Mouse (Mus musculus) retina, postnatal 7 days (tissue): ENCODE results near the gene Slc25a29.

Source experiments
- DNase-seq: peaks from one replicate; pipeline ENCODE4 v3.0.0-alpha.2; 2012; ENCODE audit warnings: low read depth, low spot score

The Slc25a29 gene

DNA sequence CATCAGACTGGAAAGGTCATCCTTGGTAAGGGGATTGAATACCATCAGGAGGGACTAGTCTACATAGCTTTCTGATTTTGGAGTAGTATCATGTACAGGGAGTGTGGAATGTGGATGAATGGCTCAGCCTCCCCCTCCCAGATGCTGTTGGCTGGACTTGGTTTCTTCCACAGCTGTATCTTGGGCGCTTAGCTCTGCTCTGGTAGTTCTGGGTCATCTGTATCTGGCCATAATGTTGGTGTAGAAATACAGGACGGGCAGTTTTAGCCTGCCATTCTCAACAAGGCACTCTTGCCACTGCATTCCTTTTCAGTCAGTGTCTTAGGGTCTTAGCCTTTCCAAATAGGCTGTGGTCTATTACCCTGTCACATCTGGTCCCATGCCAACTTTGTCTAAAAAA is 34.1 kb downstream of the Slc25a29 start:
- DNase-seq: no peak

DNA sequence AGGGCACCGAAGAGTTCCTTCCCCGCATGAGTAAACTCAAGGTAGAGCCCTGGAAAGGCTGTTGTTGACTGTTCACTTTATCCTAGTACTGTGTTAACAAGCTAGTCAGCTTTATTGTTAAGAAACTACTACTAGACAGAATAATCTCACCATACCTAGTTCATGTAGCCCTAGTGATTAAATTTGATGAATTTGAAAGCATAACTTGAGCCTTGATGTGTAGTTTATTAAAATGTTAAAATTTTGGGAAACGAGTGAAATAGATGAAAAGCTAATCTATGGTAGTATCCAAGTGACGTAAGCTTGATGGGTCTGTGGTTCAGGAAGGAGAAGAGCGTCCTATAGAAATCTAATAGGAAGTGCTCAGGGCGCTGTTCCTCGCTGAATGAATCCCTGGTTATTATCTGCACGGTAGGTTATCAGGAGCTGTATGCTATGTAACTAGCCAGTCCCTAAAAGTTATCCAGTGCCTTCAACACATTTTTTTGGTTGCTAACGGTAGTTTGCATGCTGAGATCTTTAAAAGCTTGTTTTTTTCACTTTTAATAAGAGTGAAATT is 40.6 kb downstream of the Slc25a29 start:
- no peak for DNase-seq

DNA sequence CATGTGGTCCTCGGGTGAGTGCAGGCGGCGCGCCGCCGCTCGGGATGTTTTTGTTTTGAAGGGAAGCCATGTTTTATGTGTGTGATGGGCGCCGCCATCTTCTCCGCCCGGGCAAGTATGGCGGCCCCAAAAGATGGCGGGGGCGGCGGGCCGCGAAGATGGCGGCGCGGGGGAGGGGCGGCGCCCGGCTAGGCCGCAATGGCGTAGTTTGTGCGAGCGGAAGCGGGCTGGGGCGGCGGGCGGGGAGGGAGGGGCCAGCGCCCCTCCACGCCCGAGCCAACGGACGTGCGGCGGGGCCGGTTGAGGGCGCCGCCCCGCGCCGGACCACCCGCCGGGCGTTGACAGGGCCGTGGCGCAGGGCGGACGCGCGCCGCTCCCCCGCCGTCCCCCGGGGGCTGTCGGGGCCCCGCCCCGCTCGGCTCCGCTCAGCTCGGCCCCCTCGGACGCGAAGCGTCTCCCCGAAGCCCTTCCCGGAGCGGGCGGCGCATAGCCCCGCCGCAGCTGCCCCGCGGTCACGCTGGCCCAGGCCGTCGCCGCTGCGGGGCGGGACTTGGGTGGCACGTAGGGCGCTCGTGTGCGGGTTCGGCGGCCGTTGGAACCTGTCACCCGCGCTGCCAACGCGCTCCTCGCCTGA is 41.5 kb downstream of the Slc25a29 start:
- peak; percentile 75 for DNase-seq

DNA sequence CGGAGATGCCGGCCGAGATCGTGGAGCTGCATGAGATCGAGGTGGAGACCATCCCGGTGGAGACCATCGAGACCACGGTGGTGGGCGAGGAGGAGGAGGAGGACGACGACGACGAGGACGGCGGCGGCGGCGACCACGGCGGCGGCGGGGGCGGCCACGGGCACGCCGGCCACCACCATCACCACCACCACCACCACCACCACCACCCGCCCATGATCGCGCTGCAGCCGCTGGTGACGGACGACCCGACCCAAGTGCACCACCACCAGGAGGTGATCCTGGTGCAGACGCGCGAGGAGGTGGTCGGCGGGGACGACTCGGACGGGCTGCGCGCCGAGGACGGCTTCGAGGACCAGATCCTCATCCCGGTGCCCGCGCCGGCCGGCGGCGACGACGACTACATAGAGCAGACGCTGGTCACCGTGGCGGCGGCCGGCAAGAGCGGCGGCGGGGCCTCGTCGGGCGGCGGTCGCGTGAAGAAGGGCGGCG is 42.2 kb downstream of the Slc25a29 start:
- DNase-seq: no peak

GRCm38 (mm10) chr12:108792546-108793452 is 42.9 kb downstream of the Slc25a29 start, which contains the start of gene Yy1:
Gene Yy1 (plus strand): TSS chr12:108792973.
- DNase-seq: peak; percentile 98

GRCm38 (mm10) chr12:108792152-108792545 is 43.5 kb downstream of the Slc25a29 start:
- DNase-seq: peak; percentile 76

GRCm38 (mm10) chr12:108787329-108787728 is 48.4 kb downstream of the Slc25a29 start:
- DNase-seq: no peak

GRCm38 (mm10) chr12:108785161-108785560 is 50.5 kb downstream of the Slc25a29 start:
- no peak for DNase-seq

- DNase-seq: no peak
Measured at GRCm38 (mm10) chr12:108780108-108780877, 55.4 kb downstream of the Slc25a29 start.
